Mouse (Mus musculus) right cerebral cortex, adult 18-20 months (tissue): Measurements from ENCODE around the gene Krtap3-1.
"Not testable (repeated sequence)": the region's sequence is repeated elsewhere in the genome, so short reads cannot be mapped to it uniquely, and the experiment has no call there.

Source experiments
- DNase-seq: peaks from one replicate; pipeline ENCODE4 v3.0.0; 2022; ENCODE audit warnings: mixed read lengths

Gene Krtap3-1

GRCm38 (mm10) chr11:99566530-99566929, at the start of gene Krtap3-1:
TSS of gene Krtap3-1 (minus strand) at chr11:99566630.
- DNase-seq: no peak

- DNase-seq: no peak
Observed at GRCm38 (mm10) chr11:99614796-99615363, 48.5 kb upstream of the Krtap3-1 start, which contains the start of gene Krtap2-4. TSS of gene Krtap2-4 (minus strand) at chr11:99614846.

- not testable (repeated sequence) for DNase-seq
Observed at GRCm38 (mm10) chr11:99610089-99610488, 43.7 kb upstream of the Krtap3-1 start, which contains the start of gene Gm11937. TSS of gene Gm11937 (minus strand) at chr11:99610189.

GRCm38 (mm10) chr11:99609126-99609525, 42.7 kb upstream of the Krtap3-1 start:
- peak; percentile 60 for DNase-seq

DNA sequence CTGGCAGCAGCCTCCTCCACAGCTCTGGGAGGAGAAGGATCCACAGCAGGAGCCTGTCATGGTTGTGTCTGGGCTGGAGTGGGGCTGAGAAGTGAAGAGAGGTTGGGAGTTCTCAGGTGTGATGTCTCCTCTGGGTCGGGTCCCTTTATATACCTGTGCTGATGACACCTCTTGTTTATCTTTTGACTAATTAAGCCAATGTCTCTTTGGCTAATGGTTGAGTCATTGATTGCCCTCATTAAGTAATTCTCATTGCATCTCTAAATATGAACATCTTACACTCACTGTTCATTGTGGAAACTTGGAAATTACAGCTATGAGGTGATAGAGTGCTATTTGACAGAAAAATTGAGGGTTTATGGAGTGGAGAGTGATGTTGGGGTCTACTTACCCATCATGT, 36.8 kb upstream of the Krtap3-1 start, which contains the start of gene Gm11938:
Gm11938 (minus strand) TSS at position 101 of the 400 bp plus-strand sequence.
- DNase-seq: not testable (repeated sequence)

DNA sequence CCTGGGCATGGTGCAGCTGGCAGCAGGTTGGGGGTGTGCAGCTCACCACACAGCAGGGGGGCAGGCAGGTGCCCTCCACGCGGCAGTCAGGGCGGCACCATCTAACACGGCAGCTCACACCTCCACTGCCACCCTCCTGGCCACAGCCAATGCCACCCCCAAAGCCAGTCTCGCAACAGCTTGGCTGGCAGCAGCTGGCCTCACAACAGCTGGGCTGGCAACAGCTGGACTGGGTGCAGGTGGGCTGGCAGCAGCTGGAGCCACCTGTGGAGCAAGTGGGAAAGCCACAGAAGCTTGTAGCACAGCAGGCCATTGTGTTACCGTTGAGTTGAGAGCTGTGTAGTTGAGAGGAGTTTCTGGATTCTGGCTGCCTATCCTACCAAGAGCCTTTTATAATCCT, 31.3 kb upstream of the Krtap3-1 start, which contains the start of gene Krtap9-3:
Krtap9-3 (minus strand) TSS at position 364 of the 400 bp plus-strand sequence.
- DNase-seq: not testable (repeated sequence)

DNA sequence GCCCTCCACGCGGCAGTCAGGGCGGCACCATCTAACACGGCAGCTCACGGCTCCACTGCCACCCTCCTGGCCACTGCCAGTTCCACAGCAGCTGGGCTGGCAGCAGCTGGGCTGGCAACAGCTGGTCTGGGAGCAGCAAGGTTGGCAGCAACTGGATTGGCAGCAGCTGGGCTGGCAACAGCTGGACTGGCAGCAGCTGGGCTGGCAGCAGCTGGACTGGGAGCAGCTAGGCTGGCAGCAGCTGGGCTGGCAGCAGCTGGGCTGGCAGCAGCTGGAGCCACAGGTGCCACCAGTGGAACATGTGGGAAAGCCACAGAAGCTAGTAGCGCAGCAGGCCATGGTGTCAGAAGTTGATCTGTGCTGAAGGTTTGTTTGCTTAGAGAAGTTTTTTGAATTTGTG, 24.6 kb upstream of the Krtap3-1 start, which contains the start of gene Krtap1-3:
Krtap1-3 (minus strand) TSS at position 359 of the 400 bp plus-strand sequence.
- no peak for DNase-seq

- DNase-seq: peak; percentile 32
Observed at GRCm38 (mm10) chr11:99585096-99585495, 18.7 kb upstream of the Krtap3-1 start.

- DNase-seq: no peak
Observed at GRCm38 (mm10) chr11:99583245-99583704, 16.8 kb upstream of the Krtap3-1 start, which contains the start of gene Krtap1-4. TSS of gene Krtap1-4 (minus strand) at chr11:99583654.

DNA sequence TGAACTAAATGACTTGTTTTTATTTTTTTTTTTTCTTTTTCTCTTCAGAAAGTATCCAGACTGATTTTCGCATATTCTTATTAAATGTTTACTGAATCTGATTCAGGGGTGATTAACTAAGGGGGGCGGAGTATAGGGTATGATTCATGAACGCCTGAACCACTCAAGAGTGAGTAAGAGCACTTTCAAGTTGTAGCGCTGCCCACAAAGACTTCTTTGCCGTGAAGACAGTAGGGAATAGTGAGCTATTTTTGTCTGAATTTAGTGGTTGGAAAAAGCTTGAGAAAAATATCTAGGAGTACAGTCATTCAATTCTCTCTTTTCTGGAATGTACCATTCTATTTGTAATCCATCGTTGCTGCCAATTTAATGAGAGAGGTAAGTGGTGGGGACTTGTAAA, 15.1 kb upstream of the Krtap3-1 start:
- no peak for DNase-seq

GRCm38 (mm10) chr11:99581051-99581450, 14.6 kb upstream of the Krtap3-1 start:
- DNase-seq: no peak

DNA sequence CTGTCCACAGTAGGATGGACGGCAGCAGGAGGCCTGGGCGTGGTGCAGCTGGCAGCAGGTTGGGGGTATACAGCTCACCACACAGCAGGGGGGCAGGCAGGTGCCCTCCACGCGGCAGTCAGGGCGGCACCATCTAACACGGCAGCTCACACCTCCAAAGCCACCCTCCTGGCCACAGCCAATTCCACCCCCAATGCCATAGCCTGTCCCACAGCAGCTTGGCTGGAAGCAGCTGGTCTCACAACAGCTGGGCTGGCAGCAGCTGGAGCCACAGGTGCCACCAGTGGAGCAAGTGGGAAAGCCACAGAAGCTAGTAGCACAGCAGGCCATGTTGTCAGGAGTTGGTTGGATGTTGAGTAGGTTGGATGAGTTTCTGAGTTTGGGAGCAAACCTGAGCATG, 14.2 kb upstream of the Krtap3-1 start, which contains the start of gene Krtap1-5:
Krtap1-5 (minus strand) TSS at position 381 of the 400 bp plus-strand sequence.
- DNase-seq: no peak

DNA sequence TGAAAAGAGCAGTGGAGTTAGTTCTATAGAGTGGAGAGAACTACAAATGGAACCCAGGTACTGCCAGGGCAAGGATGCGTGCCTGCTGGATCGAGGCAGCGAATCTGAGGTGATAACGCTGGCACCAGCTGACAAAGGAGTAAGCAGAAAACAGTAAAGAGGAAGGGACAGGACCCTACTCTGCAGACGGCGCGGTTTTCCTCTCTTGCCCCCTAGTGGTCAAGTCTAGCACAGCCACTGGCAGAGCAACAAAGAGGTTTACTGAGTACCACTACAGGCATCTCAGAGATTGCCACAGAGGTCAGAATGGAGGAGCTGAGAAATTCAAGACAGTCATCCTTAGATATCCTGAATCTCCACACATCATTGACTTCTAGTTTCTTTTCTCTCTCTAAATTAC, 7.7 kb upstream of the Krtap3-1 start:
- DNase-seq: peak; percentile 62

- peak; percentile 35 for DNase-seq
Observed at GRCm38 (mm10) chr11:99573164-99573563, 6.7 kb upstream of the Krtap3-1 start.

- no peak for DNase-seq
Observed at GRCm38 (mm10) chr11:99562580-99562979, 3.9 kb downstream of the Krtap3-1 start.

DNA sequence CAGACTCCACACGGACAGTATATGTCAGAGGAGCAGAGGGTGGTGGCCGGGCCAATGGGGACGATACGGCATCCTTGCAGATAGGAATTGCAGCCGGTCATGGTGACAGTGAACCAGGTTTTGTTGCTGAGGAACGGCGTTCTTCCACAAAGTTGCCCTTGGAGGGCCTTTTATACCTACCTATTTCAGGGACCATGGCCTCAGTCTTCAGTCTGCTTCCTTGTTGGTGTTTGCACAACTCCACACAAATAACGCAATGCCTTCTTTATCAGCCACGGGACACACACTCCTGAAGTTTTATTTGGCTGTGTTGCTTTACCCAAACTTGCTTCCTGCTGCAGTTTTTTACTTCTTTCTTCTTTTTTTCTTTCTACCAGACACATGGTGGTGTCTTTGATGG, 7.1 kb downstream of the Krtap3-1 start, which contains the start of gene Gm11939:
Gm11939 (minus strand) TSS at position 101 of the 400 bp plus-strand sequence.
- DNase-seq: no peak

DNA sequence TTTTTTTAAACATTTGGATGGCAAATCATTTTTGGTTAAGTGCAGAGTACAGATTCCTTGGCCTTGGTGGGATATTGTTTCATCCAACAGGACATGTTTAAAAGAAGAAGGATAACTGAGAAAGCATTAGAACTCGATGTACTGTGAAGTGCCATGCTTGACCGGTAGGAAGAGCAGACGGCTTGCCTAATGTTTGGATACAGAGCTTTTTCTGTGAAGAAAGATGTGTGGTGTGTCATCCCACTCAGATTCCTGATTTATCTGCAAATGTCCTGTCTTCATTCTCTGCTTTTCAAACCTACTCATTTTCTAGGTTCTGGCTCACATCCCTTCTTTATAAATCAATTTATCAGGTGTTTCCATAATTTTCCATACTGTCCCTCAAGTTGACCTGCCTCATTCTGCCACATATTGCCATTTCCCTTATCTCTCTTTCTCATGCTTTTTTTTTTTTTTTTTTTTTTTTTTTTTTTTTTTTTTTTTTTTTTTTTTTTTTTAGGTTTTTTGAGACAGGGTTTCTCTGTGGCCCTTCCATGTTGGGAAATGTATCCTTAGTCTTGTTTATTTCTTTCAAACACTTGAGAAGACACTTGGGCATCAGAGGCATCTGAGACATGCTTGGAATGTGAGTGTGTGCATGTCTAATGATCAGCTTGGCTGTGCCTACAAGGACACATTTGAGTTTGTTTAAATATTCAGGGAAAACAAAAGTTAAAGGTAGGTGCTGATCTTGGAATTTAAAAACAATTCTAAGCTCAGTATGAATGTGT, 8.3 kb downstream of the Krtap3-1 start:
- peak; percentile 14 for DNase-seq

- no peak for DNase-seq
Observed at GRCm38 (mm10) chr11:99556753-99557152, 9.7 kb downstream of the Krtap3-1 start, which contains the start of gene Krtap3-2. TSS of gene Krtap3-2 (minus strand) at chr11:99556853.

GRCm38 (mm10) chr11:99556195-99556594, 10.2 kb downstream of the Krtap3-1 start:
- no peak for DNase-seq

DNA sequence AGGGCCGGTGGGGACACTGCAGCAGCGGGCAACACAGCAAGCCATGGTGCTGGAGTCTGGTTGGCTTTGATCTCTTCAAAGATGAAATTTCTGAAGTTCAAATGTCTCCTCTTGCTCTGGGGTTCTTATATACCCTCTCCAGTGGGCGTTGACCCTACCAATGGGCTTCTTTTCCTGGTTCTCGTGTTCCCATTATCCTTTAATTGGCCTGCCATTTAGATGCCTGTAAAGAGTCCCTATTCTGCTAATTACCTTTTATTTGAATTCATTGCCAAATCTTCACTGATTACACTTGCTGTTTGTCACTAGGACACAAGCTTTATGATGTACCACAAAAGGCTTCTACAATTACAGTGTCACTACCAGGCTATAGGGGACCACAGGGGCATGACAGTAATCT, 15.7 kb downstream of the Krtap3-1 start, which contains the start of gene Krtap3-3:
Krtap3-3 (minus strand) TSS at position 101 of the 400 bp plus-strand sequence.
- no peak for DNase-seq

- DNase-seq: no peak
Observed at GRCm38 (mm10) chr11:99547892-99548291, 18.5 kb downstream of the Krtap3-1 start.

DNA sequence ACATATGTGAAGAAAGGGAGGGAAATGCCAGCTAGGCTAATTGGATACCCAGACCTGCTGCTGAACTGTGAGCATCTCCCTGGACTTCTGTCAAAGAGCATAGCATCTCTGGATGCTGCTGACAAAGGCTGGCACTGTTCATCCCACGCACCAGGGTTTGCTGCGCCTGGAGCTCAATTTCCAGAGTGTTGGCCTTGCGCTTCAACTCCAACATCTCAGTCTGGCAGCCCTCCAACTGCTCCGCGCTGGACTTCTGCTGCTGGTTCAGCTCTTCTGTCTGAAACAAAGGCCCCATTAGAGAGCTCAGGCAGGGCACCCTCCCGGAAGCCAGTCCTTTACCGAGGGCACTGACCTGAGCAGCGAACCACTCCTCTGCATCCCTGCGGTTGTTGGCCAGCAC, 26.7 kb downstream of the Krtap3-1 start:
- peak; percentile 48 for DNase-seq

DNA sequence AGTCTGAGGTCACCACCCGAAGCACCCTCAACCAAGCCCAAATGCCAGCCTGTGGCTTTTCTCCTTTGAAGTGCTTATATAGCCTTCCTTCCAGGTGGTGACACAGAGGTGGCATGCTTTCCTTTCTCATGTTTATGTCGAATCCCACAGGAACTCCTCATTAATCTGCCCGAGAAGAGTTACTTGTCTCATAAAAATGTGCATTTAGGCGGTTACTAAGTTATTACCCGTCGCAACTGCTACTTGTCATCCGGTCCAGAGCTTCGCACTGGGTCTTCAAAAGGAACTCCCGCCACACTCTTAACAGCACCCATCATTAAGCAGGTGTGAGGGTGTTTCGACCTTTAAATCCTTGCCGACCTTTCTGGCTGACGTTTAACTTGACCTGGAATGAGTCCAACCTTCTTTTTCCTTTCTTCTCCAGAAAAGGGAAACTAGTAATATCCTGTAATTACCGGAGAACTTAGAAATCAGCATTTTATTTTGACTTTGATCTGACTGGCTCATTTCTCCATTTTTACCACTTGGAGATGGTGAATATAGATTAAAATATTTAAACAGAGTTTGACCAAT, 45.1 kb downstream of the Krtap3-1 start, which contains the start of gene Krt39:
Krt39 (minus strand) TSS at position 51 of the 573 bp plus-strand sequence.
- no peak for DNase-seq
